Mouse (Mus musculus) splenic B cell, adult 2 months (primary cell): ENCODE results near the gene Kctd20.
"Not testable (repeated sequence)": the region's sequence is repeated elsewhere in the genome, so short reads cannot be mapped to it uniquely, and the experiment has no call there.

Source experiments
- DNase-seq: peaks from one replicate; pipeline ENCODE4 v3.0.0-alpha.2; 2011; ENCODE audit warnings: low read depth, low spot score
- H3K27me3 ChIP-seq: 2 replicates; pipeline ENCODE4 v1.6.1; 2012; ENCODE audit warnings: mild to moderate bottlenecking, low read length, moderate library complexity, mixed read lengths; ENCODE audit not compliant: control insufficient read depth, poor library complexity, insufficient read depth, severe bottlenecking
- H3K36me3 ChIP-seq: 2 replicates; pipeline ENCODE4 v1.6.1; 2012; ENCODE audit warnings: mild to moderate bottlenecking, low read length, moderate library complexity, mixed read lengths; ENCODE audit not compliant: control insufficient read depth, poor library complexity, insufficient read depth, severe bottlenecking

Gene Kctd20

GRCm38 (mm10) chr17:28987713-28988112, 36.0 kb downstream of the Kctd20 start:
- Histone ChIP-seq H3K36me3 (peaks cover 14% of the 10 kb centered on the region), H3K27me3 (no peaks in the 10 kb centered on the region)
- peak; percentile 79 for DNase-seq

DNA sequence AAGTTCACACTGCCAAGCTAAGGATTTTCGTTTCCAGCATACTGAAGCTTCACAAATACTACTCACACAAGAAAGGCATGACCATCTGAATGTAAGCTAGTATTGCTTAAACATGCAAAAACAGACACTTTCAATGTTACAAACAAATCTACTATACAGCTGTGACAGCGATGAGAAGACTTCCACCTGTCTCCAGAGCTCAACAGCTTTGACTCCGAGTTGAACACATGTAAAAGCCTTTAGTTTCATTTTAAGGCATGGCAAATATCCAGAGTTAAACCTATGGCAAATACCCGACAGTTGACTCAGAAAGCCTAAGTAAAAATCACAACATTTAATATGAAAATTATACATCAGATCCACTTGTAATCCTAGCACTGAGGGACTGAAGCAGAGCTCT, 36.5 kb downstream of the Kctd20 start:
- no peak for DNase-seq

GRCm38 (mm10) chr17:28988996-28989395, 37.2 kb downstream of the Kctd20 start:
- H3K27me3 ChIP-seq: no peaks in the 10 kb centered on the region
- no peak for DNase-seq
- peaks cover 9% of the 10 kb centered on the region for H3K36me3 ChIP-seq

More for the DNA sequence above, 36.5 kb downstream of the Kctd20 start:
- Histone ChIP-seq H3K36me3 (peaks cover 10% of the 10 kb centered on the region), H3K27me3 (no peaks in the 10 kb centered on the region)

GRCm38 (mm10) chr17:28990060-28990459, 38.3 kb downstream of the Kctd20 start:
- DNase-seq: no peak
- Histone ChIP-seq H3K36me3 (peaks cover 9% of the 10 kb centered on the region), H3K27me3 (no peaks in the 10 kb centered on the region)

DNA sequence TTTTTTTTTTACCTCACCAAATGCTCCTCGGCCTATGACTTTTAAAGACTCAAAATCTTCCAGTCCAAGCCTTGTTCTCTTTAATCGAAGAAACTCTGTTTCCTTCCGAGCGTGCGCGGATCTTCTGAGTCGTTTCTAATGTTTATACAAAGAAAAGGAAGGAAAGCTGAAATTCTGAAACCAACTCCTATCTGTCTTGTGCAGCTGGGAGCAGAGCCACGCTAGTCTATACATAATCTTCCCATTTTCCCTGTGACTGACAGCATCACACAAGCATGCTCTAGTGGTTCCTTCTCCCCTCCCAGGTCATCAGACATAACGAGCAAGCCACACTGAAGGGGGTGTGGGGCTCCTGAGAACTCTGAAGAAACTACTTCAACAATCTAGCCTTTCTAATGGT, 39.5 kb downstream of the Kctd20 start:
- peaks cover 6% of the 10 kb centered on the region for H3K36me3 ChIP-seq
- no peaks in the 10 kb centered on the region for H3K27me3 ChIP-seq
- no peak for DNase-seq

DNA sequence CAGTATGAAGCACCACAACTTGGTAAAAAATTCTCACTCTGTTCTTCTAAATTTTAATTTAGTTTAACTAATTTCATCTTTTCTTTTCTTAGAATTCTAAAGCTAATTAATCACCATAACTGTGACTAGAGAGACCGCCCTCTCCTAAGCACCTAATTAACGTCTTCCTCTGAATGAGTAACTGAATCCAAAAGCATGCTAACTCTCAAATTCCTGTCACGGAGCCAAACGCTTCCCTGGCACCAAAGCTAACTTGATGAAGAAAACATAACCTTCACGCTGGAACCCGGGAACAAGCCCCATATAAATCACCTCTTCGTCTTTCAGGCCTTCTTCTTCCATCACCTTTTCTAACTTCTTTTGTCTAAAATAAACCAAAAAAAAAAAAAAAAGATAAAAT, 40.4 kb downstream of the Kctd20 start:
- Histone ChIP-seq H3K36me3 (peaks cover 8% of the 10 kb centered on the region), H3K27me3 (no peaks in the 10 kb centered on the region)
- DNase-seq: no peak

DNA sequence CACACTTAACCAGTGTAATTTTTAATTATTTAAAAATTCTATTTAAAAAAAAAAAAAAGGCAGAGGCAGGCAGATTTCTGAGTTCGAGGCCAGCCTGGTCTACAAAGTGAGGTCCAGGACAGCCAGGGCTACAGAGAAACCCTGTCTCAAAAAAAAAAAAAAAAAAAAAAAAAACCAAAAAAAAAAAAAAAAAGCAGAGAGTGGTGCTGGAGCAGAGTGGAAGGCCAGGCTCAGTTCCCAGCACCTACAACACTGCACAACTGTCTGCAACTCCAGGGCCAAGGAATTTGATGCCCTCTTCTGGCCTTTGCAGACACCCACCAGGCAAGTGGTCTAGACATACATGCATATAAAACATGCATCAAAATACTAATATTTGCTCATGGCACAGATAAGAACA, 41.3 kb downstream of the Kctd20 start:
- DNase-seq, H3K27me3 ChIP-seq: not testable (repeated sequence)
- peaks cover 10% of the 10 kb centered on the region for H3K36me3 ChIP-seq

GRCm38 (mm10) chr17:28994615-28995014, 42.9 kb downstream of the Kctd20 start:
- no peak for DNase-seq
- Histone ChIP-seq H3K36me3 (peaks cover 12% of the 10 kb centered on the region), H3K27me3 (no peaks in the 10 kb centered on the region)

GRCm38 (mm10) chr17:29000465-29000864, 48.7 kb downstream of the Kctd20 start:
- Histone ChIP-seq H3K36me3 (peaks cover 11% of the 10 kb centered on the region), H3K27me3 (no peaks in the 10 kb centered on the region)
- DNase-seq: peak; percentile 44

GRCm38 (mm10) chr17:29003740-29004139, 52.0 kb downstream of the Kctd20 start:
- no peaks in the 10 kb centered on the region for H3K27me3 ChIP-seq
- DNase-seq: no peak
- H3K36me3 ChIP-seq: peaks cover 5% of the 10 kb centered on the region; the same call in 1 of the 2 replicates

- no peak for DNase-seq
- H3K27me3 ChIP-seq: no peaks in the 10 kb centered on the region
Measured at GRCm38 (mm10) chr17:29005002-29005401, 53.3 kb downstream of the Kctd20 start.

DNA sequence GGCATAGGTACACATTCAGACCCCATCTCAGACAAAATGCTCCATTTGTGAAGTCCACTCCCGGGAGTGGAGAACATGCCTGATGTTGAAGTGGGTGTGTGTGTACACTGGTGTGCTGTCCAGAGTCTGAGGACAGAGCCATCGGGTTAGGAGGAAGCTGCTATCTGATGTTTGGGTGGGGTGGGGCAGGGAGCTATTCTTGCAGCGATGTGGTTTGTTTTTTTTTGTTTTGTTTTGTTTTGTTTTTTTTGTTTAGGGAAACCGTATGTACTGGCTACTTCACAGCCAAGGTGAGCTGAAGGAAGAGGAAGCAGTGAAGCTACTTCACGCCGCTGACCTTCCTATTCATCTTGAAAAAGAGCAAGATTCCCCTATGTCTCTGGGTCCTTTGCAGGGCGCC, 55.1 kb downstream of the Kctd20 start:
- Histone ChIP-seq H3K27me3 (no peaks in the 10 kb centered on the region), H3K36me3 (no peaks in the 10 kb centered on the region)
- DNase-seq: no peak

More at GRCm38 (mm10) chr17:29005002-29005401, 53.3 kb downstream of the Kctd20 start:
- no peaks in the 10 kb centered on the region for H3K36me3 ChIP-seq

GRCm38 (mm10) chr17:29007243-29007640, 55.5 kb downstream of the Kctd20 start:
- DNase-seq: peak; percentile 27
- Histone ChIP-seq H3K27me3 (no peaks in the 10 kb centered on the region), H3K36me3 (no peaks in the 10 kb centered on the region)

- H3K36me3 ChIP-seq: no peaks in the 10 kb centered on the region
- H3K27me3 ChIP-seq: no peaks in the 10 kb centered on the region
- peak; percentile 92 for DNase-seq
Measured at GRCm38 (mm10) chr17:29007641-29008325, 56.0 kb downstream of the Kctd20 start, which contains the start of gene Stk38. TSS of gene Stk38 (minus strand) at chr17:29007995.

- H3K36me3 ChIP-seq: no peaks in the 10 kb centered on the region
- DNase-seq: no peak
Measured at GRCm38 (mm10) chr17:29008326-29008650, 56.5 kb downstream of the Kctd20 start.

DNA sequence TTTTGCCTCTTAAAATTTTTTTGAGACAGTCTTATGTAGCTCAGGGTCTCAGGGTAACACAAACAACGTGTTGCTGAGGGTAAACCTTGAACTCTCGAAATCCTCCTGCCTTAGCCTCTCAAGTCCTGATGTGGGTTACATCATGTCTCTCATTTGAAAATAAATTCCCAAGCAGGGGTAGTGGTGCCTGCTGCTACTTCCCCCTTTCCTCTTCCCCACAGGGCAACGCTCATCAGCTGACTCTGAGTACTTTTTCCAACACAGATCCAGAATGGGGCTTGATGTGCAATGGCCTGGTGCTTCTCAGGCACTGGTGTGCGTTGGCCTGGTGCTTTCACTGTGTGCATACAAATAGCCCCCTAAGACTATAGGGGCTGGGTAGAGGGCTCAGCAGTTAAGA, 57.4 kb downstream of the Kctd20 start:
- no peaks in the 10 kb centered on the region for H3K27me3 ChIP-seq
- DNase-seq: no peak
- no peaks in the 10 kb centered on the region for H3K36me3 ChIP-seq

More at GRCm38 (mm10) chr17:29008326-29008650, 56.5 kb downstream of the Kctd20 start:
- no peaks in the 10 kb centered on the region for H3K27me3 ChIP-seq
